Mouse (Mus musculus) embryonic fibroblast, embryonic 13.5 days (primary cell): ENCODE data around the gene Dmbt1. TPM values are rescaled to one million over a fixed set of nuclear protein-coding genes. Genes with fewer than 3 reads are reported as not detected.

Source experiments
- H3K27ac ChIP-seq: 2 replicates; pipeline ENCODE4 v1.5.1; 2012; ENCODE audit warnings: low read length, control low read depth, inconsistent platforms; ENCODE audit not compliant: insufficient read depth
- H3K4me1 ChIP-seq: 2 replicates; pipeline ENCODE4 v1.6.1; 2011; ENCODE audit warnings: low read length; ENCODE audit not compliant: control insufficient read depth, insufficient read depth
- H3K4me3 ChIP-seq: 2 replicates; pipeline ENCODE4 v1.5.1; 2011; ENCODE audit warnings: mild to moderate bottlenecking, control low read depth, low read length; ENCODE audit not compliant: insufficient read depth
- CTCF ChIP-seq: IDR thresholded peaks from 2 replicates; pipeline ENCODE4 v1.5.1; 2011; ENCODE audit warnings: mild to moderate bottlenecking, control low read depth, low read length, moderate library complexity, borderline replicate concordance; ENCODE audit not compliant: insufficient read depth
- POLR2A ChIP-seq: IDR thresholded peaks from 2 replicates; pipeline ENCODE4 v1.6.1; 2011; ENCODE audit warnings: low read depth, mild to moderate bottlenecking, control low read depth, low read length, moderate library complexity
- polyA plus RNA-seq: library from polyadenylated mRNA; stranded (reverse); fragments of >200 nt; gene quantifications from 2 replicates; pipeline ENCODE4 v1.2.4, GENCODE M21; 2011; ENCODE audit warnings: low read depth; ENCODE audit not compliant: missing spikeins, insufficient read length

Dmbt1 gene
- polyA plus RNA-seq, 1 experiment: not detected

DNA sequence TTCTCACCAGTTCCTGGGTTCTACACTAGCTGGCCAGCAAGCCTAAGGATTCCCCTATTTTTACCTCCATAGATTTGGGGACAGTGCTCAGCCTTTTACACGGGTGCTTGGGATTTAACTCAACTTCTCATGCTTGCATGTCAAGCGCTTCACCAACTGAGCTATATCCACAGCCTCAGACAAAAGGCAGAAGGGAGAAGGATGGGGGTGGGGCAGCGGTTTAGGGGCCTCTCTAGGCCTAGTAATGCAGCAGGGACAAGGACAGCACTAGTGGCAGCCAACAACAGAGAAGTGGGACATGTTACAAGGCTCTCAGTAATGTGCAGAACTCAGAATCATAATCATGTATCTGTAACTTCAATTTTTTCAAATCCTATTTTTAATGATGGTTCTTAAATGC lies 135.9 kb downstream of the Dmbt1 start:
- no peak overlapping the region for H3K27ac ChIP-seq
- no peak overlapping the region for H3K4me3 ChIP-seq
- H3K4me1 ChIP-seq: no peaks in the 10 kb centered on the region
- no peak for TF ChIP-seq POLR2A
- TF ChIP-seq CTCF: no peak

DNA sequence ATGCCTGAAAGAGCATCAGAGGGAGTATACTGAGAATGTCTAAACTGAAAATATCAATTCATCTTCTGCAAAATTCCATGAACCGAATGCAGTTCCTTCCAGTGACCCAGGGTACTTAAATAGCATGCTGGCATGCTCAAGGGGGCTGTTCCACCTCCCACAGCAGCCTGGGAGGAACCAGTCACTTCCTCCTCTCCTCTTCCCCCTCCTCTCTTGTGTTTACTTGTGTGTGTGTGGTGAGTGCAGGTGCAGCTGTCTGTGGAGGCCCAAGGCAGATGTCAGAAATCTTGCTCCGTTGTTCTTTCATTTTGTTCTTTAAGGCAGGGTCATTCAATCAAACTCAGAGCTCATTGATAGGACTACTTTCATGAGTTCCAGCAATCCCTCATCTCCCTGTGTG lies 137.2 kb downstream of the Dmbt1 start:
- Histone ChIP-seq H3K27ac (no peak overlapping the region), H3K4me3 (no peak overlapping the region), H3K4me1 (no peaks in the 10 kb centered on the region)
- TF ChIP-seq POLR2A: no peak
- no peak for TF ChIP-seq CTCF

Other genes with a start within 250 kb of the Dmbt1 start
- gene Plekha1, start 166.3 kb upstream of the Dmbt1 start, polyA plus RNA-seq: 56.4 and 60.8 TPM in 2 replicates
- gene Htra1, start 95.9 kb upstream of the Dmbt1 start, polyA plus RNA-seq: 195 and 242 TPM in 2 replicates
- gene 4933402N03Rik, start 114.3 kb downstream of the Dmbt1 start, polyA plus RNA-seq: not detected in 2 replicates
- not detected in 2 replicates for gene 5430419D17Rik, start 142.3 kb downstream of the Dmbt1 start, polyA plus RNA-seq